Mouse (Mus musculus): Measurements from ENCODE around the gene Tmem140. TPM values are rescaled to one million over a fixed set of nuclear protein-coding genes. Genes with fewer than 3 reads are reported as not detected.

Tmem140 gene
- 0.19 and 0.31 TPM in 2 replicates for polyA plus RNA-seq (2012)

DNA sequence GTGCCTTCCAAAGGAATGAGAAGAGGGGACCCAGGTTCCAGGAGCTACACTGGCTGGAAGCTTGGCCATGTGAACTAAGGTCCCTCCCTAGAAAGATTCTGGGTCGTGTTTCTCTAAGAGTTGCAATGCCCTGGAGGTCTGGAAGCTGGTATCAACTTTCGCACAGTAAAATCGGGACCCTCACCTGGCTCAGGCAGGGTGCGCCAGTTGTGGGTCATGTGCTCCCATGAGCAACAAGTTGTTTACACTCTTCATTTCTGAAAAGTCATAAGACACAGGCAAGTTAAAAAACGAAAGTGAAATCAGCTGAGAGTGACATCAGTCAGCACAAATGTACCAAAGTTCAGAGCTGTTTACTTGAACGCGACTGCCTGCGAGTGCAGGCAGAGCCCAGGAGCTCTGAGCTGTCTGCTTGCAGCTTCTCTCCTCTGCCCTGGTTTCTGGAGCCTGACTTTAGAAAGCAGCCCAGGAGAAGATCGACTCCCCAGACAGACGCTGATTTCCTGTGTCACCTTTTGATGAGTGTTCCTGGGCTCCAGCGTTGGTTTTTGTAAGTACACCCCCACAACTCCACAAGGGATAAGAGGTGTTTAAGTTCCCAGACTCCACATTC is at the start of gene Tmem140:
Gene Tmem140, plus strand, starts transcription at position 356 of the 613 bp plus-strand sequence.
- TF ChIP-seq GATA1 (IDR thresholded peaks at IDR 0.05; ENCODE audit: low read length) = no peak

DNA sequence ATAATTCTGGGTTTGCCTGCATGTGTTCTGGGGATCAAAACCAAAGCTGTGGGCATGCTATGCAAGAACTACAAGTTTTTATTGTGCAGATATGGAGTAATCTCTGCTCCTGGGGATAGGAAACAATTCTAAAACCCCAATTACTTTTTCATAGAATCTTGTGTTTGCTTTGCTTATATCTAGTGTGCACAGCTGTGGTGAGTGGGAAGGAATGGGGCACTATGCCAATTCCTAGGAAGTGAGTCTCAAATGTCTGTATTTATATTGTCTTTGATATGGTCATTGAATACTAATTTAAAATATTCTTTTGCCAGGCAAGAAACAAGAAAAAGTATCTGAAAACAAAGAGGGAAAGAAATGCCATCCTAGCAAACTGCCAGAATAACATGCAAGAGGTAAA is 38.5 kb upstream of the Tmem140 start:
- no peak for TF ChIP-seq GATA1 (IDR thresholded peaks at IDR 0.05; ENCODE audit: low read length)

DNA sequence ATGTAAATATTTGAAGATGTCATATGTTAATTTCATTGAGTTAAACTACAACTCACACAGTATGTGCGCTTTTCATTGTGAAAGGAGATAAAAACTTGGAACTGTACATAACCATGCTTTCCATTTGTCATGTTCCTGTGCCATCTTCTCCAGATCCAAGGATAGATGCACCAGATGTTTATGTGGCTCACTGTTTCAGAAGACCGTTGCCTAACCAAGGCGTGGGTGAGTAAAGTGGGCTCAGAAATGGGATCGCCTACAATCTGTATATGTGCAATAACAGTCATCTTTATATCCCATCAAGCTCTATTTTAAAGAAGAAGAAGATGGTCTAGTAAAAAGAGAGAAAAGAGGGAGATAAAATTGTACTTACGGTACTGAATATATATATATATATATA is 30.6 kb upstream of the Tmem140 start:
- TF ChIP-seq GATA1 (IDR thresholded peaks at IDR 0.05; ENCODE audit: low read length) = no peak

DNA sequence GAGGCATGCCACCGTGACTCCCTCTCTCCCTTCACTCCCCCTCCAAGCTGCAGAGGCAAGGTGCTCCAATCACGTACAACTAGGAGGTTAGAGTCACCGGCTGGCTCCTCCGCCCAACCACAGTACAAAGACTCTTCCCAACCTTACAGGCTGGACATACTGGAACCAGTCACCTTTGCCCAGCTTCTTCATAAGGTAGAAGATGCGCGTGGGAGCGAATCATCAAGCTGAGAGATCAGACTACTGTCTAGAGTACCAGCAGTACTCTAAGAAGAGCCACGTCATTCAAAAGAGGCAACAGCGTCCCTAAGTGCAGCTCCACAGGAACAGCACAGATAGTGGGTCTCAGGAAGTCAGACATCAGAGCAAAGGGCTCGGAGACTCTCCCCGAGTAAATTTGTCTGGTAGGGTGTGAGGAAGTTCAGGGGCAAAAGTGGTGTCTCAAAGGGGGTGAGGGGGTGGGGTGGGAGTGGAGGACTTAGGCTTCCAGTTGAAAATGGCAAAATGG is 1.3 kb upstream of the Tmem140 start:
- no peak for TF ChIP-seq GATA1 (IDR thresholded peaks at IDR 0.05; ENCODE audit: low read length)

DNA sequence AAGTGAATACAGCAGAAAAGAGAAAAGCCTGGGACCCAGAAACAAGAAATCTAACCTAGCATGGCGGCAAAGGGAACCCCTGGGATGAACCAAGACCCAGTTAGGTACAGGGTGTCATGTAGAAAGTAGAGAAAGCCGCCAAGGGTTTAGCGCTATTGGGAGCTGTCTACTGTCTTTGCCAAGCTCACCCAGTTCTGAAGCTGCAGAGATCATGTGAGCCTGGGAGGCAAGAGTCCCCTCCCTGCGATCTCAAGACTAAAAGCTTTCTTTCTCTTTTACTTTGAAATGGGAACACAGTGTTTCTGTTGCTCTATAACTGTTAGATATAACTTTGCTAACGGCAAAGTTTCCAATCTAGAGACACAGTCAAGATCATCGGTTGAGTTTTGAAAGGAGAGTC is 565 bp upstream of the Tmem140 start:
- no peak for TF ChIP-seq GATA1 (IDR thresholded peaks at IDR 0.05; ENCODE audit: low read length)

DNA sequence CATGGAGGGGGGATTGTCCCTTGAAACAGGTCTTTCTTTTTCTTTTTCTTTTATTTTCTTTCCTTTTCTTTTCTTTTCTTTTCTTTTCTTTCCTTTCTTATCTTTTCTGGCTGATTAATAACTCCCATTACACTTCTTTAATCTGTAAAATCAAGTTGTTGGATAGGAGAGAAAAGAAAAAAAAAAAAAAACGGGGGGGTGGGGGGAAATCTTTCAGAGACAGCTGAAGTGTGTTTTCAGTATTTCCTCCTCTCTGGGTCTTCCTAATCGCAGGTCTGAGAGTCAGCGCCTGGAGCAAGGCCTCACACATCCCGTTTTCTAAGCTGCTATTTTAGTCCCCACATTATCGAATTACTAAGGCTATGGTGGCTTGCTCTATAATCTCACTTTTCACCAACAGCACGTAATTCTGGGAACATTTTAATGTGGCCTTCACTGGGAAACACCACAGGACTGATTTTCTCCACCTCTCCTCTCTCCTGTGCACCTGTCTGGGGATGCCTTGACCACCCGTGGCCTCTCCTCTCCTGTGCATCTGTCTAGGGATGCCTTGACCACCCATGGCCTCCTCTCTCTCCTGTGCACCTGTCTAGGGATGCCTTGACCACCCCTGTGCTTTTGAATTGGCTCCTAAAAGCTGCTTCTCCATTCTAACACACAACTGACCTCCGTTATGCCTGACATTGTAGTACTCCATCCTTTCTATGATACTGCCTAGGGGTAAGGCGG is 1.0 kb downstream of the Tmem140 start:
- no peak for TF ChIP-seq GATA1 (IDR thresholded peaks at IDR 0.05; ENCODE audit: low read length)

DNA sequence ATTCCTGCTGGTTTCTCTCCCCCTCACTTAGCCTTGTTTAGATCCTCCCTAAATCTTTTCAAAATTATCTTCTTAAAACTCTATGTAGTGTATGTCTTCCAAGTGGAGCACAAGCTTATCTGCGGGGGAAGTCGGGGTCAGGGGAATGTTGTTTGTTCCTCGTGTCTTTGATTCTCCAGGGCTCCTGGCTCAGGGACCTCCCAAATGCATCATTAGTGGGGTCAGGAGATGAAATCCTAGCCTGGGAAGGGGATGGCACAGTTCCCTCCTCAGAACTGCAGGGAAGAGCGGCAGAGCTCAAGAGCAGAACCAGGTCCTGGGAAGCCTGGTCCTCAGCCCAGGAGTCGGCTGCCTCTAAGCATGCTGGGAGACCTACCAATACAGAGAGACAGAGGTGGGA is 2.3 kb downstream of the Tmem140 start:
- no peak for TF ChIP-seq GATA1 (IDR thresholded peaks at IDR 0.05; ENCODE audit: low read length)

DNA sequence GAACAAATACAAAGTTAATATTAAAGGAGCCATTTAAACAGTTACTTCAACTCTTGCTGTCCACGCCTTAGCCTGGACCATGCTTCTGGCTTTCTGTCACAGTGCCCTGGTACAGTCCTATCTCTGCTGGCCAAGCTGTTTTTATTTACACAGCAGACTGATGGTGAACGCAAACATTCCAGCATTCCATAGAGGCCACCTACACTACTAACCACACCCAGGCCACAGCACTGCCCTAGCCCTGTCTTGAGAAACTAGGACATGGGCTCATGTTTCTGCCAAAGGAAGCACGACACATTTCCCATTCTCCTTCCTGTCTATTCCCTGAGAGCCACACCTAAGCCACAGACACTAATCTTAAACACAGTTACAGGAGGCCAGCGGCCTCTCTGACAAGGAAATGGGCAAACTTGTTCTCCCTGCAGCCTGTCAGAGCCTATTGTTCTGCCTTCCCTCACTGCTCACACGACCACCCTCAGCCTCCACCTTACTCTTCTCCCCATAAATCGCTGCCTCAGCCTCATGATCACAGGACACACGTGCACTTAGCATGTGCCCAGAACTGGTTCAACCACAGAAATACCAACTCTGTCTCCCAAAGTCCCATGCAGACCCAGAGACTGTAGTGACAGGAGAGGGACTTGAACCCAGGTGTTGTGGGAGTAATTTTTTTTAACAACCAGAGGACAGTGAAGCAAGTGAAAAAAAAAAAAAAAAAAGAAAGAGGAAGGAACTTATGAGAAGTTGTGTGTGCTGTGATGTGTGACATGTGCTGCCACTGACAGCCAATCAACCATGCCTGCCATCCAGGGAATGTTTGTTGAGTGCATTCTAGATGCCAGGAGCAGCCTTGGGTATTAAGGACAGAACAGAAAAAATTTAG is 3.0 kb downstream of the Tmem140 start:
- no peak for TF ChIP-seq GATA1 (IDR thresholded peaks at IDR 0.05; ENCODE audit: low read length)

GRCm38 (mm10) chr6:34866786-34867185 is 3.8 kb downstream of the Tmem140 start:
- no peak for TF ChIP-seq GATA1 (IDR thresholded peaks at IDR 0.05; ENCODE audit: low read length)

- no peak for TF ChIP-seq GATA1 (IDR thresholded peaks at IDR 0.05; ENCODE audit: low read length)
Observed at GRCm38 (mm10) chr6:34867301-34867994, 4.5 kb downstream of the Tmem140 start.

DNA sequence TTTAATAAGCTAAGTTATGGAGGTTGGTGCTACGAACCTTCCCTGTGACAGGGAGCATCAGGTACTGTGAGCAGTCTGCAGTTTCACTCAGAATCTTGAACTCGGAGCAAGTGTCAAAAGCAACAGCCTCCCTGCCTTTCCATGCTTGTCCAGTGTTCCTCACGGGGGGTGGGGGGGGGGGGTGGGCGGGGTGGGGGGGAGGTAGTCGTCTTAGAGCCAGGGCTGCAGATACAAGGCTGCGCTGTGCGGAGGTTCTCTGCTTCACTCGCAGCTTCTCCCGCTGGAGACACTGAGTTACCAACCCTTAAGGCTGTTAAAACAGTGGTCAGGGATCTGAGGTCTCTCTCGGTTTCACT is 5.0 kb downstream of the Tmem140 start:
- no peak for TF ChIP-seq GATA1 (IDR thresholded peaks at IDR 0.05; ENCODE audit: low read length)

- TF ChIP-seq GATA1 (IDR thresholded peaks at IDR 0.05; ENCODE audit: low read length) = no peak
Observed at GRCm38 (mm10) chr6:34868507-34869217, 5.7 kb downstream of the Tmem140 start.

DNA sequence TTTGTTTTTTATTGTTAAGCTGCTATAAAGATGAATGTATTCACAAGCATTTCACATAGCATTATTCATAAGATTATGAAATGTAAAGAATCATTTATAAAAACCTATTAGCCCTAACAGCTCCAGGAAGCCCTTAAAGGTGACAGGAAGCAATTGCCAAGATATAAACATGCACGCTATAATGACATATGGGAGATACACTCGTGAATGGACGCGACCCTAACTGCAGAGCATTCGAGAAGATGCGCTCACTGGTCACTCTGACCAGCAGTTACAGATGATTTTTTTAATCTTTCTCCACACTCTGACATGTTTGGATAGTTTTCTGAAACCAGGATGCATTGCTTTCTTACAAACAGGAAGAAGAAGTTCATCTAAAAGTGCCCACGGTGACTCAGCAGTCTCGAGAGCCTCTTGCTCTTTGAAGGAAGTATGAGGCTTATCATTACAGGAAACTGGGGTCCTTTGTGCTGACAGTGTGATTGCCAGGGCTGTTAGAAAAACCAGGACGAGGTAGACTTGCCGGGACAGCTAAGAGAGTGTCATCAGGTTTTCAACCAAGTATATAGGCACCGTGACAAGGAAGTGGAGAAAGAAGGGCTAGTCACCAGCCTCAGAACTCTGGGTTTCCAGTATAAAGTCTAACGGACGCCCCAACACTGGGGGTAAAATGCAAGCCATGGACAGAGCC is 6.4 kb downstream of the Tmem140 start:
- peak; percentile 17 for TF ChIP-seq GATA1 (IDR thresholded peaks at IDR 0.05; ENCODE audit: low read length)

GRCm38 (mm10) chr6:34870136-34870535 is 7.2 kb downstream of the Tmem140 start:
- TF ChIP-seq GATA1 (IDR thresholded peaks at IDR 0.05; ENCODE audit: low read length) = no peak
